Mouse (Mus musculus) CH12.LX (cell line): Measurements from ENCODE around the gene Farp1. TPM values are rescaled to one million over a fixed set of nuclear protein-coding genes. Genes with fewer than 3 reads are reported as not detected.

Experiments used
- DNase-seq: peaks from one replicate; pipeline ENCODE4 v3.0.0-alpha.2; 2013; ENCODE audit errors: extremely low read depth
- H3K27ac ChIP-seq: 2 replicates; pipeline ENCODE4 v1.5.1; 2012; ENCODE audit warnings: low read depth, mild to moderate bottlenecking, control low read depth, moderate library complexity; ENCODE audit not compliant: insufficient read depth
- H3K27me3 ChIP-seq: replicated peaks from 2 replicates; pipeline ENCODE3; 2012; ENCODE audit warnings: inconsistent platforms
- H3K36me3 ChIP-seq, 2 experiments: replicated peaks in 1 of 2; 2 replicates each; pipeline versions ENCODE3 to v1.6.1; 2012; ENCODE audit warnings: inconsistent platforms in 1 of 2, low read length in 1 of 2, mild to moderate bottlenecking in 1 of 2, mixed read lengths in 1 of 2, moderate library complexity in 1 of 2; ENCODE audit not compliant: control insufficient read depth in 1 of 2, insufficient read depth in 1 of 2
- H3K4me1 ChIP-seq, 2 experiments: 2 replicates each; pipeline ENCODE4 v1.6.1; 2012; ENCODE audit warnings: inconsistent platforms in 1 of 2, moderate library complexity in 1 of 2; ENCODE audit not compliant: insufficient read depth in 2 of 2, control insufficient read depth in 1 of 2
- H3K4me2 ChIP-seq: 2 replicates; pipeline ENCODE4 v1.6.1; 2012; ENCODE audit warnings: low read depth, mild to moderate bottlenecking, control low read depth; ENCODE audit not compliant: poor library complexity, insufficient read depth, severe bottlenecking
- H3K4me3 ChIP-seq, 3 experiments: fragments of 150-350 bp in 1 of 3; sonication (generic) in 1 of 3; replicated peaks in 1 of 3; 2 replicates each; pipeline versions ENCODE3 to v1.5.1; 2011 to 2012; ENCODE audit warnings: low read depth in 2 of 3, low read length in 2 of 3, mild to moderate bottlenecking in 2 of 3, moderate library complexity in 2 of 3, control low read depth in 1 of 3, improper control_type of control experiment in 1 of 3, inconsistent platforms in 1 of 3, mixed read lengths in 1 of 3; ENCODE audit not compliant: poor library complexity in 1 of 3
- H3K79me2 ChIP-seq: replicated peaks from 2 replicates; pipeline ENCODE4 v1.6.1; 2012; ENCODE audit warnings: mild to moderate bottlenecking, moderate library complexity; ENCODE audit not compliant: control insufficient read depth, poor library complexity, insufficient read depth, severe bottlenecking; ENCODE audit errors: extremely low read depth
- H3K9ac ChIP-seq: 2 replicates; pipeline ENCODE4 v1.6.1; 2012; ENCODE audit warnings: low read depth, mild to moderate bottlenecking, control low read depth, moderate library complexity; ENCODE audit not compliant: insufficient read depth
- H3K9me3 ChIP-seq: replicated peaks from 2 replicates; pipeline ENCODE3; 2012; ENCODE audit warnings: low read length, inconsistent platforms, mixed read lengths
- BHLHE40 ChIP-seq: IDR thresholded peaks from 2 replicates; pipeline ENCODE4 v1.6.1; 2011; ENCODE audit warnings: mild to moderate bottlenecking, low read depth, low read length, improper control_type of control experiment
- CHD1 ChIP-seq: IDR thresholded peaks from 2 replicates; pipeline ENCODE4 v1.6.1; 2012; ENCODE audit warnings: low read depth, low read length, improper control_type of control experiment, inconsistent platforms
- E2F4 ChIP-seq: IDR thresholded peaks from 2 replicates; pipeline ENCODE4 v1.6.1; 2011; ENCODE audit warnings: low read depth, low read length, improper control_type of control experiment; ENCODE audit not compliant: insufficient replicate concordance
- EP300 ChIP-seq: IDR thresholded peaks from 2 replicates; pipeline ENCODE4 v1.6.1; 2011; ENCODE audit warnings: low read length, improper control_type of control experiment
- ETS1 ChIP-seq: conservative IDR thresholded peaks from 2 replicates; pipeline ENCODE4 v1.6.1; 2012; ENCODE audit warnings: low read depth, mild to moderate bottlenecking, inconsistent platforms, low read length, improper control_type of control experiment, moderate library complexity
- IRF4 ChIP-seq: IDR thresholded peaks from 2 replicates; pipeline ENCODE4 v1.6.1; 2014; ENCODE audit warnings: low read depth, mild to moderate bottlenecking, inconsistent platforms, low read length, improper control_type of control experiment
- JUN ChIP-seq: IDR thresholded peaks from 2 replicates; pipeline ENCODE4 v1.6.1; 2011; ENCODE audit warnings: low read depth, mild to moderate bottlenecking, low read length, improper control_type of control experiment, moderate library complexity; ENCODE audit not compliant: insufficient read depth
- JUND ChIP-seq: conservative IDR thresholded peaks from 2 replicates; pipeline ENCODE4 v1.6.1; 2011; ENCODE audit warnings: low read depth, low read length, improper control_type of control experiment
- MAFK ChIP-seq: IDR thresholded peaks from 2 replicates; pipeline ENCODE4 v1.6.1; 2011; ENCODE audit warnings: low read length, improper control_type of control experiment; ENCODE audit not compliant: insufficient replicate concordance
- MAX ChIP-seq: IDR thresholded peaks from 2 replicates; pipeline ENCODE4 v1.6.1; 2011; ENCODE audit warnings: low read length, improper control_type of control experiment
- MEF2A ChIP-seq: IDR thresholded peaks from 2 replicates; pipeline ENCODE4 v1.6.1; 2014; ENCODE audit warnings: low read depth, mild to moderate bottlenecking, inconsistent platforms, low read length, improper control_type of control experiment, borderline replicate concordance
- MXI1 ChIP-seq: IDR thresholded peaks from 2 replicates; pipeline ENCODE4 v1.6.1; 2011; ENCODE audit warnings: mild to moderate bottlenecking, low read depth, low read length, improper control_type of control experiment
- MYC ChIP-seq: IDR thresholded peaks from 2 replicates; pipeline ENCODE4 v1.6.1; 2011; ENCODE audit warnings: low read depth, mild to moderate bottlenecking, improper control_type of control experiment, low read length
- NELFE ChIP-seq: IDR thresholded peaks from 2 replicates; pipeline ENCODE4 v1.6.1; 2011; ENCODE audit warnings: low read depth, low read length, improper control_type of control experiment
- PAX5 ChIP-seq: IDR thresholded peaks from 2 replicates; pipeline ENCODE4 v1.6.1; 2012; ENCODE audit warnings: low read length, inconsistent platforms, mixed read lengths
- POLR2AphosphoS2 ChIP-seq: IDR thresholded peaks from 2 replicates; pipeline ENCODE4 v1.6.1; 2011; ENCODE audit warnings: low read depth, low read length, improper control_type of control experiment
- RAD21 ChIP-seq: IDR thresholded peaks from 2 replicates; pipeline ENCODE4 v1.6.1; 2011; ENCODE audit warnings: low read depth, mild to moderate bottlenecking, low read length, improper control_type of control experiment, moderate library complexity
- SIN3A ChIP-seq: IDR thresholded peaks from 2 replicates; pipeline ENCODE4 v1.6.1; 2012; ENCODE audit warnings: low read length, improper control_type of control experiment, inconsistent platforms
- SMC3 ChIP-seq: IDR thresholded peaks from 2 replicates; pipeline ENCODE4 v1.6.1; 2011; ENCODE audit warnings: low read depth, low read length, improper control_type of control experiment
- TCF12 ChIP-seq: IDR thresholded peaks from 2 replicates; pipeline ENCODE4 v1.6.1; 2014; ENCODE audit warnings: low read depth, mild to moderate bottlenecking, inconsistent platforms, low read length, improper control_type of control experiment
- USF1 ChIP-seq: IDR thresholded peaks from 2 replicates; pipeline ENCODE4 v1.6.1; 2014; ENCODE audit warnings: low read depth, mild to moderate bottlenecking, inconsistent platforms, low read length, improper control_type of control experiment
- ZC3H11A ChIP-seq: IDR thresholded peaks from 2 replicates; pipeline ENCODE4 v1.6.1; 2012; ENCODE audit warnings: low read depth, mild to moderate bottlenecking, inconsistent platforms, low read length, improper control_type of control experiment
- ZMIZ1 ChIP-seq: IDR thresholded peaks from 2 replicates; pipeline ENCODE4 v1.6.1; 2012; ENCODE audit warnings: low read depth, mild to moderate bottlenecking, inconsistent platforms, low read length, improper control_type of control experiment
- dilution Hi-C: fragments of 300-500 bp; cut with MboI; formaldehyde crosslinking; loops from 2 replicates; pipeline ENCODE4 v1.14.3; 2020; ENCODE audit warnings: low sequenced_read_pairs; ENCODE audit not compliant: extremely low pct_unique_long_range_greater_than_20kb, extremely low pct_ligation_motif_present
- in situ Hi-C: fragments of 300-500 bp; cut with MboI; formaldehyde crosslinking; loops from 3 replicates; pipeline ENCODE4 v1.14.3; 2019; ENCODE audit warnings: low sequenced_read_pairs, low pct_ligation_motif_present, low pct_unique_long_range_greater_than_20kb, mixed read lengths
- polyA plus RNA-seq: library from polyadenylated mRNA; unstranded; fragments of >175 nt; gene quantifications from 2 replicates; pipeline ENCODE4 v1.2.1, GENCODE M21; 2012; ENCODE audit warnings: low read depth; ENCODE audit not compliant: insufficient read length
- total RNA-seq, 2 experiments: library from RNA; depleted of rRNA; stranded (reverse); fragments of 300-350 nt in 1 of 2; fragments of >200 nt in 1 of 2; gene quantifications; 2 replicates each; pipeline ENCODE4 v1.2.3; 2012 to 2014

The Farp1 gene
- total and polyA plus RNA-seq, 3 experiments, result 2.4 to 10.3 (median 2.5) TPM

DNA sequence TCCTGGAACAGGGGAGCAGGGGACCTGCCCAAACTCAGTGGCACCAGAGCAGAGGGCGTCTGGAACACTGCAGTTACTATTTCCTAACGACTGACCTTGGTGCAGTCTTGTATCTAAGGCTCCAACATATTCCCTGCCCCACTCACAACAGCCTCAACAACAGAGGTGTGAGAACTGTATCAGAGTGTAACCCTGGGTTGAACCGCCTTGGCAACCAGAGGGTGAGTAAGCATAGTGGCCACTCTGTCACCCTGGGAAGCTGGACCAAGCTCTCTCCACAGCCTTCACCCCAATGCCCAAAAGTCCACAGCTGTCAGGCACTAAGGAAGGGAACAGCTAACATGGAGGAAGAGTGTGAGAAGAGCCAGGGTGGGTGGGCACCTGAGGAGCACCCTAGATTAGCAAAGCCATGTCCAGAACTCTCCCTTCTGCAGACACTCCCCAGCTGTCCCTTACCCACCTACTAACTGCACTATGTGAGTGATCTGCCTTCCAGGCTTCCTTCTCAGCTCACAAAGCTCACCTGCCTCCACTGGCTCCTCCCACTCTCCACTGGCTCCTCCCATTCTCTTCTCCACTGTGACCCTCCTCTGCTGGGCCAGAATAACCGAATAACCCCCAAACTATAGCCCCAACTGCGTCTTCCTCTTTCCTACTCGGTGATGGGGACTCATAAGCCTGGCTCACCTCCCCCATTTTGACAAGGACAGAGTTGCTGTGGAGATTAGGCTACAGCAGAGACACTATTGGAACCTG is 275.5 kb downstream of the Farp1 start:
- no peak overlapping the region for H3K9ac ChIP-seq
- no peak for DNase-seq
- no peak overlapping the region for H3K4me2 ChIP-seq
- TF ChIP-seq MEF2A (no peak), SMC3 (no peak), EP300 (no peak), RAD21 (no peak), PAX5 (no peak), MAFK (no peak), ZC3H11A (no peak), MYC (no peak), E2F4 (no peak), NELFE (no peak), IRF4 (no peak)
- TF ChIP-seq, all 38 proteins: peak for 0
- no peak overlapping the region for H3K4me3 ChIP-seq
- dilution Hi-C loops, result no loop called here
- peaks cover 69% of the 10 kb centered on the region for H3K79me2 ChIP-seq
- H3K36me3 ChIP-seq, result peaks cover 15 to 70% of the 10 kb centered on the region in 2 experiments
- in situ Hi-C loops, result no loop called here
- no peaks in the 10 kb centered on the region for H3K9me3 ChIP-seq
- peaks cover 48 to 88% of the 10 kb centered on the region in 2 experiments for H3K4me1 ChIP-seq
- no peaks in the 10 kb centered on the region for H3K27me3 ChIP-seq
- peak overlapping the region; percentile 80 for H3K27ac ChIP-seq

DNA sequence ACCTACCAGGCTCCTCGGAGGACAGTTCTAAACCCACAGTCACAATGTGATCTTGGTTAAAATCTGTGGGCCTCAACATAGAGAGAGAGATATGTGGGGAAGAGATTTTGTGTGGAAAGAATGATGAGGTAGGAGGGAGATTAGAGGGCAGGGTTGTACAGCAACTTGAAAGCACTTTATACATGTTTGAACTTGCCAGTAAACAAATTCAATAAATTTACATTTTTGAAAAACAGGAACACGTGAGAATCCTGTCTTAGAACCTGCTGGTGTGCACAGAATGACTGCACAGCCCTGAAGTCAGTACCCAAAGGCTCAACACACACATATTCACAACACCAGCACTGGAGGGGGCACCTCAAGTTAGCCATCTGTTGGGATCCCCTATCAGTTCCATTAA is 276.1 kb downstream of the Farp1 start:
- peaks cover 15 to 73% of the 10 kb centered on the region in 2 experiments for H3K36me3 ChIP-seq
- H3K27me3 ChIP-seq, result no peaks in the 10 kb centered on the region
- DNase-seq, result no peak
- no peak overlapping the region for H3K4me2 ChIP-seq
- no peak overlapping the region for H3K4me3 ChIP-seq
- dilution Hi-C loops (no loop called here), in situ Hi-C loops (no loop called here)
- peak overlapping the region; percentile 80 for H3K27ac ChIP-seq
- H3K9me3 ChIP-seq, result no peaks in the 10 kb centered on the region
- peak; percentile 74; the same call in 1 of the 2 replicates for TF ChIP-seq JUN
- TF ChIP-seq CHD1, result peak; percentile 98
- TF ChIP-seq EP300, result peak; percentile 79
- TF ChIP-seq SMC3, result no peak
- no peak for TF ChIP-seq MXI1
- TF ChIP-seq TCF12, result peak; percentile 33; the same call in 1 of the 2 replicates
- peak; percentile 64 for TF ChIP-seq JUND
- TF ChIP-seq USF1, result no peak
- 0 out of 2 replicates have a peak, but pooled peaks have one; percentile 28 for TF ChIP-seq MYC
- peak; percentile 65; the same call in 1 of the 2 replicates for TF ChIP-seq MEF2A
- TF ChIP-seq IRF4, result peak; percentile 67
- no peak for TF ChIP-seq POLR2AphosphoS2
- peak; percentile 77 for TF ChIP-seq ETS1
- peak; percentile 52; the same call in 1 of the 2 replicates for TF ChIP-seq MAX
- TF ChIP-seq ZMIZ1, result no peak
- peak; percentile 97 for TF ChIP-seq BHLHE40
- TF ChIP-seq SIN3A, result peak; percentile 45; the same call in 1 of the 2 replicates
- H3K79me2 ChIP-seq, result peaks cover 73% of the 10 kb centered on the region
- 0 out of 2 replicates have a peak overlapping the region, but pooled peaks have one; percentile 17 for H3K9ac ChIP-seq
- peaks cover 48 to 88% of the 10 kb centered on the region in 2 experiments for H3K4me1 ChIP-seq
